ENCODE assay signal across 16 mouse cellular contexts in the genomic region with DNA sequence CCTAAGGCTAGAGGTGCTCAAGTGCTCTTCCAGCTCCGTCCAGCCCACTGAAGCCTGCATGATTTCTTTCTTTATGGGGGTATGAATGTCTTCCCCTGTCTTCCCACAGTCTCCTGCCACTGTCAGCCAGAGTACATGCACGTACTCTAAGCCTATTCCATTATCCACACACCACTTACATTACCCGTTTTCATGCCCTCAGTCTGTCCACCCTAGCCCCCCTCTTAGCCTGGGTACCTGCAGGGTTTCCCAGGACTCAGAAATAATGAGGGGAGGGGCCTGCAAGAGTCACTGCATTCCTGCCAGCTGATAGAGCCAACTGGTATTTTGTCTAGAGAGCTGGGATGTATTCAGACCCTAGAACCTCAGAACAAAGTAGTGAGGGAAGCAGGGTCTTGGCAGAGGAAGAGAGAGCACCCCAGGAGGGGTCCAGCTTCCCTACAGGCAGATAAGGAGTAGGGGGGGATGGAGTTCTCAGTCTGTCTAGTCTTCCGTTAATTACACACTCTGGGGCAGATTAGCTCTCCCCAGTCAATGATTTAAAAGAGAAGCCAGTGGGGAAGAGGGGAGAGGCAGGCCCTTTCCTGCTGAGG. TPM values are rescaled to one million over a fixed set of nuclear protein-coding genes. Genes with fewer than 3 reads are reported as not detected.
DNase-seq lines count a peak whose midpoint lies in the region; ATAC-seq and TF ChIP-seq lines count a peak whose summit lies in the region.
"Had no signal": no experiment of that assay in that cellular context is flagged by ENCODE, and none has a peak within 500 bp of the region (broad histone marks: within the 10 kb centered on the region; RNA-seq: fewer than 3 reads in every experiment).

No protein-coding gene starts in this region.

- H3K9me3 ChIP-seq in heart, embryonic 12.5 days (replicated peaks), result no peaks in the 10 kb centered on the region
- no peaks in the 10 kb centered on the region for H3K9me3 ChIP-seq in lung, embryonic 16.5 days (ENCODE audit: control insufficient read depth, low read length)
- H3K9me3 ChIP-seq in forebrain, embryonic 15.5 days, result no peaks in the 10 kb centered on the region
- H3K9me3 ChIP-seq in midbrain, embryonic 16.5 days (replicated peaks; ENCODE audit: control insufficient read depth, low read length, poor library complexity, severe bottlenecking), result no peaks in the 10 kb centered on the region
- H3K9me3 ChIP-seq: G1E; liver, embryonic 13.5 days had no signal

- DNase-seq in heart, postnatal 4 days, result no peak
- DNase-seq in lung, postnatal 4 days, result no peak
- no peak for DNase-seq in gastrocnemius, adult 2 months
- no peak for DNase-seq in kidney, postnatal 25 days
- DNase-seq: adrenal gland, postnatal 25 days; cerebellum, adult 18-20 months; kidney, adult 11 months; liver, embryonic 13.5 days; right cerebral cortex, postnatal 4 days; thymus, postnatal 14 days had no signal

- 31% methylated on average over 4 of the region's 4 CpGs for WGBS in heart, embryonic 12.5 days
- 25% methylated on average over 4 of the region's 4 CpGs for WGBS in lung, embryonic 16.5 days
- 13% methylated on average over 4 of the region's 4 CpGs for WGBS in forebrain, embryonic 15.5 days
- 18% methylated on average over 4 of the region's 4 CpGs for whole genome bisulfite sequencing in midbrain, embryonic 16.5 days

- ATAC-seq in heart, embryonic 12.5 days (ENCODE audit: insufficient number of reproducible peaks, low FRiP score), result peak; percentile 13; the same call in 1 of the 2 replicates
- peak; percentile 15; the same call in 1 of the 2 replicates for ATAC-seq in lung, embryonic 16.5 days (ENCODE audit: low read depth)
- ATAC-seq in forebrain, embryonic 15.5 days (replicated peaks), result peak; percentile 49; the same call in 1 of the 2 replicates
- peak; percentile 64 for ATAC-seq in midbrain, embryonic 16.5 days

- 0 out of 2 replicates have a peak overlapping the region, but pooled peaks have one; percentile 17 for H3K4me2 ChIP-seq in heart, embryonic 12.5 days
- no peak overlapping the region for H3K4me2 ChIP-seq in lung, embryonic 16.5 days (ENCODE audit: low read depth, low read length)
- no peak overlapping the region for H3K4me2 ChIP-seq in forebrain, embryonic 15.5 days (replicated peaks)
- H3K4me2 ChIP-seq in midbrain, embryonic 16.5 days (ENCODE audit: low read length), result no peak overlapping the region
- H3K4me2 ChIP-seq: liver, embryonic 13.5 days had no signal

- no peak for TF ChIP-seq CTCF in gastrocnemius, adult 2 months (IDR thresholded peaks at IDR 0.05)

- H3K4me3 ChIP-seq in heart, embryonic 12.5 days, result no peak overlapping the region
- H3K4me3 ChIP-seq in lung, embryonic 16.5 days (ENCODE audit: low read length), result no peak overlapping the region
- no peak overlapping the region for H3K4me3 ChIP-seq in forebrain, embryonic 15.5 days
- H3K4me3 ChIP-seq in midbrain, embryonic 16.5 days (ENCODE audit: low read depth, low read length), result no peak overlapping the region
- no peak overlapping the region for H3K4me3 ChIP-seq in gastrocnemius, adult 2 months
- H3K4me3 ChIP-seq: left cerebral cortex, adult 2 months; liver, embryonic 13.5 days had no signal

- peaks cover 34% of the 10 kb centered on the region for H3K4me1 ChIP-seq in heart, embryonic 12.5 days (replicated peaks)
- peaks cover 22% of the 10 kb centered on the region for H3K4me1 ChIP-seq in lung, embryonic 16.5 days (replicated peaks; ENCODE audit: control insufficient read depth, insufficient read depth, low read length)
- peaks cover 8% of the 10 kb centered on the region for H3K4me1 ChIP-seq in forebrain, embryonic 15.5 days
- peaks cover 8% of the 10 kb centered on the region for H3K4me1 ChIP-seq in midbrain, embryonic 16.5 days (ENCODE audit: control insufficient read depth, insufficient read depth, low read length)
- H3K4me1 ChIP-seq: liver, embryonic 13.5 days had no signal

- H3K9ac ChIP-seq in heart, embryonic 12.5 days, result peak overlapping the region; percentile 19; the same call in 1 of the 2 replicates
- H3K9ac ChIP-seq in lung, embryonic 16.5 days (ENCODE audit: low read length), result no peak overlapping the region; the same call in 1 of the 2 replicates
- H3K9ac ChIP-seq in forebrain, embryonic 15.5 days (replicated peaks), result no peak overlapping the region
- H3K9ac ChIP-seq in midbrain, embryonic 16.5 days (ENCODE audit: low read depth, low read length), result no peak overlapping the region
- H3K9ac ChIP-seq: liver, embryonic 13.5 days had no signal

- peak overlapping the region; percentile 24 for H3K27ac ChIP-seq in heart, embryonic 12.5 days (ENCODE audit: poor library complexity, severe bottlenecking)
- peak overlapping the region; percentile 20; the same call in 1 of the 2 replicates for H3K27ac ChIP-seq in lung, embryonic 16.5 days (ENCODE audit: low read length)
- no peak overlapping the region for H3K27ac ChIP-seq in forebrain, embryonic 15.5 days (replicated peaks)
- peak overlapping the region; percentile 7; the same call in 1 of the 2 replicates for H3K27ac ChIP-seq in midbrain, embryonic 16.5 days (ENCODE audit: low read length)
- H3K27ac ChIP-seq in gastrocnemius, adult 2 months, result no peak overlapping the region
- H3K27ac ChIP-seq: left cerebral cortex, adult 2 months; liver, embryonic 13.5 days had no signal

- peaks cover 44% of the 10 kb centered on the region for H3K36me3 ChIP-seq in heart, embryonic 12.5 days
- H3K36me3 ChIP-seq in lung, embryonic 16.5 days (ENCODE audit: control insufficient read depth, insufficient read depth, low read length), result peaks cover 20% of the 10 kb centered on the region
- H3K36me3 ChIP-seq in forebrain, embryonic 15.5 days, result peaks cover 10% of the 10 kb centered on the region; the same call in 1 of the 2 replicates
- peaks cover 13% of the 10 kb centered on the region for H3K36me3 ChIP-seq in midbrain, embryonic 16.5 days (ENCODE audit: control insufficient read depth, insufficient read depth, low read length)
- H3K36me3 ChIP-seq: G1E; liver, embryonic 13.5 days had no signal

- 0 out of 2 replicates have a peak, but pooled peaks cover 2% of the 10 kb centered on the region for H3K27me3 ChIP-seq in heart, embryonic 12.5 days (replicated peaks)
- no peaks in the 10 kb centered on the region for H3K27me3 ChIP-seq in lung, embryonic 16.5 days (ENCODE audit: control insufficient read depth, insufficient read depth, low read depth, low read length)
- no peaks in the 10 kb centered on the region for H3K27me3 ChIP-seq in forebrain, embryonic 15.5 days
- no peaks in the 10 kb centered on the region for H3K27me3 ChIP-seq in midbrain, embryonic 16.5 days (ENCODE audit: control insufficient read depth, insufficient read depth, low read depth, low read length)
- H3K27me3 ChIP-seq: liver, embryonic 13.5 days had no signal

- intact Hi-C loops in gastrocnemius, adult 2 months (cut with DNase I), result no loop called here

RNA-seq across cellular contexts. Expression of a gene that starts 20.2 kb away (rescaled TPM):
- polyA plus RNA-seq in heart, embryonic 12.5 days (2016; fragmentation: Nextera tagmentation; extraction: Ambion mirVana), result 24.0 and 25.4 TPM in 2 replicates
- total RNA-seq in heart, postnatal 4 days (2021), result 10 to 100 TPM; 14.3 to 14.8 TPM
- polyA plus RNA-seq in lung, embryonic 16.5 days (2015; fragmentation: Nextera tagmentation; extraction: Ambion mirVana), result 28.3 and 28.9 TPM in 2 replicates
- 7.6 and 7.9 TPM in 2 replicates for polyA plus RNA-seq in forebrain, embryonic 15.5 days (2015; fragmentation: Nextera tagmentation; extraction: Ambion mirVana)
- polyA plus RNA-seq in midbrain, embryonic 16.5 days (2015; fragmentation: Nextera tagmentation; extraction: Ambion mirVana), result 10.3 and 11.3 TPM in 2 replicates
- total RNA-seq in gastrocnemius, adult 2 months (2021), result under 1 TPM; 0.59 to 0.84 TPM
- polyA plus RNA-seq: G1E had no signal

Comparison
In these comparisons a context has a peak if more than half of its experiments do, and no peak if none do; other contexts are left out.
1. ATAC-seq: peak in every context shown above with its lines; median percentile 64 in midbrain, embryonic 16.5 days; 49 in forebrain, embryonic 15.5 days; 15 in lung, embryonic 16.5 days; 13 in heart, embryonic 12.5 days.
2. H3K27ac ChIP-seq: peak in heart, embryonic 12.5 days (single experiment), lung, embryonic 16.5 days (single experiment) and midbrain, embryonic 16.5 days (single experiment); none in forebrain, embryonic 15.5 days (single experiment) and gastrocnemius, adult 2 months (single experiment).